Mouse (Mus musculus) G1E (cell line): ENCODE results near the gene Lrmda.

Experiments used
- CTCF ChIP-seq: IDR thresholded peaks from 2 replicates; pipeline ENCODE4 v1.5.1; 2012; ENCODE audit warnings: low read depth, low read length, inconsistent platforms, mixed read lengths
- GATA1 ChIP-seq: IDR thresholded peaks from 2 replicates; pipeline ENCODE4 v1.6.1; 2012; ENCODE audit warnings: borderline replicate concordance, low read length, inconsistent platforms, mixed read lengths
- GATA2 ChIP-seq: IDR thresholded peaks from 2 replicates; pipeline ENCODE4 v1.6.1; 2012; ENCODE audit warnings: low read depth, low read length, inconsistent platforms, borderline replicate concordance
- TAL1 ChIP-seq: conservative IDR thresholded peaks from 2 replicates; pipeline ENCODE4 v1.6.1; 2012; ENCODE audit warnings: low read depth, low read length, inconsistent platforms, mixed read lengths

GRCm38 (mm10) chr14:21985981-21986732, 33.4 kb upstream of the Lrmda start:
- TF ChIP-seq CTCF, result no peak
- no peak for TF ChIP-seq TAL1
- no peak for TF ChIP-seq GATA1
- no peak for TF ChIP-seq GATA2
